Mouse (Mus musculus) gastrocnemius, adult 2 months (tissue): ENCODE data around the gene Bax. TPM values are rescaled to one million over a fixed set of nuclear protein-coding genes. Genes with fewer than 3 reads are reported as not detected.
A peak's percentile ranks its signal among the peaks of the same experiment; 100 is the strongest.

Source experiments
- DNase-seq: peaks from one replicate; pipeline ENCODE4 v3.0.0; 2022
- H3K27ac ChIP-seq: fragments of 200-600 bp; 2 replicates; pipeline ENCODE4 v1.8.1; 2022; ENCODE audit warnings: mild to moderate bottlenecking
- H3K4me3 ChIP-seq: fragments of 200-600 bp; 2 replicates; pipeline ENCODE4 v1.8.1; 2022; ENCODE audit warnings: mild to moderate bottlenecking, moderate library complexity
- CTCF ChIP-seq: fragments of 200-600 bp; IDR thresholded peaks from 2 replicates; pipeline ENCODE4 v1.8.1; 2022; ENCODE audit warnings: antibody characterized with exemption, mild to moderate bottlenecking, moderate library complexity
- intact Hi-C: fragments of 180-260 bp; cut with DNase I; formaldehyde crosslinking; loops from one replicate; pipeline ENCODE4 v1.15.1; 2025
- total RNA-seq, 2 experiments: library from RNA; stranded (reverse); gene quantifications; 2 replicates each; pipeline ENCODE4 v1.2.3; 2021

The Bax gene
- total RNA-seq, 2 experiments from 2014 or later: 17.6 to 18.4 TPM

GRCm38 (mm10) chr7:45458748-45459563, 7.7 kb downstream of the Bax start:
- H3K27ac ChIP-seq: peak overlapping the region; percentile 97
- DNase-seq: peak; percentile 90
- TF ChIP-seq CTCF: no peak
- H3K4me3 ChIP-seq: peak overlapping the region; percentile 97
- intact Hi-C loops: no loop called here

- Histone ChIP-seq H3K4me3 (peak overlapping the region; percentile 97), H3K27ac (peak overlapping the region; percentile 97)
- TF ChIP-seq CTCF: no peak
- intact Hi-C loops: no loop called here
- DNase-seq: peak; percentile 61
These were observed 9.3 kb downstream of the Bax start for GRCm38 (mm10) chr7:45457204-45458060.

GRCm38 (mm10) chr7:45456721-45457203, 9.9 kb downstream of the Bax start:
- intact Hi-C loops: no loop called here
- DNase-seq: no peak
- TF ChIP-seq CTCF: no peak
- Histone ChIP-seq H3K4me3 (peak overlapping the region; percentile 97), H3K27ac (peak overlapping the region; percentile 97)

- intact Hi-C loops: no loop called here
- H3K27ac ChIP-seq: peak overlapping the region; percentile 97
- H3K4me3 ChIP-seq: no peak overlapping the region
- TF ChIP-seq CTCF: no peak
- DNase-seq: peak; percentile 38
These were observed 10.6 kb downstream of the Bax start for GRCm38 (mm10) chr7:45455932-45456696.

- Histone ChIP-seq H3K4me3 (no peak overlapping the region), H3K27ac (no peak overlapping the region)
- no peak for DNase-seq
- intact Hi-C loops: no loop called here
- TF ChIP-seq CTCF: no peak
These were observed 11.7 kb downstream of the Bax start for GRCm38 (mm10) chr7:45454971-45455370.

GRCm38 (mm10) chr7:45451344-45451982, 15.2 kb downstream of the Bax start:
- peak; percentile 88 for DNase-seq
- TF ChIP-seq CTCF: peak; percentile 96; the same call in 1 of the 2 replicates
- H3K4me3 ChIP-seq: no peak overlapping the region
- peak overlapping the region; percentile 32 for H3K27ac ChIP-seq
- intact Hi-C loops: no loop called here

- no peak for DNase-seq
- intact Hi-C loops: no loop called here
- no peak overlapping the region for H3K27ac ChIP-seq
These were observed 16.7 kb downstream of the Bax start for GRCm38 (mm10) chr7:45449974-45450373.

GRCm38 (mm10) chr7:45447325-45447990, 19.2 kb downstream of the Bax start:
- Histone ChIP-seq H3K27ac (peak overlapping the region; percentile 93), H3K4me3 (peak overlapping the region; percentile 48)
- TF ChIP-seq CTCF: peak; percentile 73
- DNase-seq: peak; percentile 46
- intact Hi-C loops: no loop called here

More at GRCm38 (mm10) chr7:45449974-45450373, 16.7 kb downstream of the Bax start:
- no peak overlapping the region for H3K4me3 ChIP-seq
- no peak for TF ChIP-seq CTCF

GRCm38 (mm10) chr7:45446589-45446988, 20.1 kb downstream of the Bax start:
- no peak overlapping the region for H3K4me3 ChIP-seq
- H3K27ac ChIP-seq: peak overlapping the region; percentile 93
- DNase-seq: no peak
- intact Hi-C loops: no loop called here
- TF ChIP-seq CTCF: no peak

GRCm38 (mm10) chr7:45443526-45444420, 22.9 kb downstream of the Bax start:
- peak overlapping the region; percentile 93 for H3K27ac ChIP-seq
- intact Hi-C loops: no loop called here
- no peak for TF ChIP-seq CTCF
- H3K4me3 ChIP-seq: peak overlapping the region; percentile 33
- peak; percentile 61 for DNase-seq
